Mouse (Mus musculus) layer of hippocampus, adult 6 months (tissue): Measurements from ENCODE around the gene Gm3029. TPM values are rescaled to one million over a fixed set of nuclear protein-coding genes. Genes with fewer than 3 reads are reported as not detected.

Experiments
- long read RNA-seq, 2 experiments: library from polyadenylated mRNA; unstranded; transcript quantifications; one replicate each; pipeline ENCODE4 v2.0.0; 2019 to 2020
- polyA plus RNA-seq: library from polyadenylated mRNA; unstranded; fragments of <200 nt; fragmentation: Nextera tagmentation; gene quantifications from 2 replicates; pipeline ENCODE4 v1.2.3, GENCODE M21; 2021

The Gm3029 gene
- polyA plus RNA-seq: not detected in 2 replicates
- long read RNA-seq, experiment 1: 0 reads
- long read RNA-seq, experiment 2: 0 reads

DNA sequence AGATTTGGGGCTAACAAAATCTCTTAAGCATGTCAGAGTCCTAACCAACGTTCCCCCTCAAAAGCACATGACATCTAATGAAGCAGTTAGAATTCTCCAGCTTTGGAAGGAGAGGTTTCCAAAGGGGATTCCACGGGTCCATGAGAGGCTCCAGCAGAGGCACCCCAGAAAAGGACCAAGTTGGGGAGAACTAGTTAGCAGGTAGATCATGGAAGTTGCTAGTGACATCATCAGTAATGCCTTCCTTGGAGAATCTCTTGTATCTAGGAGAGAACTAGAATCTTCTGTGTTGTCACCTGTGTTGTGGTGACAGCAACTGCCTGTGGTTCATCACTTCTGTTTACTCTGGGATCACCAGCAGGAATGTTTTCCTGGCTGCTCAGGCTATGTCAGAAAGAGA, at the start of gene Gm3029:
TSS of gene Gm3029 (plus strand) at position 301 of the 400 bp plus-strand sequence.

DNA sequence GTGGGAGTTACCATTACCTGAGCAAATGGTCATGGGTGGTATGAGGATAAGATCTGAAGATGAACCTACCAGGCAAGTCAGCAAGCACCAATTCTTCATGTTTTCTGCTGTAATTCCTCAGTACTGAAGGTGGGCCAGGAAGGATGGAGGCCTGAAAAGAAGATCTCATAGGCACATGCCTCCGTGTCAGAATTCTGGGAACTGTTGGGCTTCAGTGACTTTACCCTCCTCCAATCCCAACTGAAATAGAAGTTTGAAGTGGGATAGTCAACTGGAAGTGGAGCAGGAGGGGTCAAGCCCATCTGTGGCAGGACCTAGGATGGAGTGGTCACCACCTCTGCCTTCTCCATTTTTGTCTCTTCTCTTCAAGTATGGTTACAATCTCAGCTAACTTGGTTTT, 47.7 kb upstream of the Gm3029 start, which contains the start of gene Gm2916:
TSS of gene Gm2916 (plus strand) at position 301 of the 400 bp plus-strand sequence.

DNA sequence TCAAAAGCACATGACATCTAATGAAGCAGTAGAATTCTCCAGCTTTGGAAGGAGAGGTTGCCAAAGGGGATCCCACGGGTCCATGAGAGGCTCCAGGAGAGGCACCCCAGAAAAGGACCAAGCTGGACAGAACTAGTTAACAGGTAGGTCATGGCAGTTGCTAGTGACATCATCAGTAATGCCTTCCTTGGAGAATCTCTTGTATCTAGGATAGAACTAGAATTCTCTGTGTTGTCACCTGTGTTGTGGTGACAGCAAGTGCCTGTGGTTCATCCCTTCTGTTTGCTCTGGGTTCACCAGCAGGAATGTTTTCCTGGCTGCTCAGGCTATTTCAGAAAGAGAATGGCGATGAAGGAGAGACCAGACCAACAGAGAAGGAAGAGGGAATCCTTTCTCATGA, 31.7 kb downstream of the Gm3029 start, which contains the start of gene Gm3095:
TSS of gene Gm3095 (plus strand) at position 301 of the 400 bp plus-strand sequence.

Other genes with a start within 250 kb of the Gm3029 start
- gene Gm3043, start 243.0 kb upstream of the Gm3029 start, polyA plus RNA-seq: not detected in 2 replicates
- 0.48 and 1.2 TPM in 2 replicates for gene Gm3002, start 121.7 kb upstream of the Gm3029 start, polyA plus RNA-seq
- 0.10 TPM in 1 of 2 replicates, not detected in the other for gene Gm3033, start 85.5 kb upstream of the Gm3029 start, polyA plus RNA-seq
- gene Gm2916, start 47.6 kb upstream of the Gm3029 start, polyA plus RNA-seq: not detected in 2 replicates
- gene Gm3095, start 31.8 kb downstream of the Gm3029 start, polyA plus RNA-seq: not detected in 2 replicates
- not detected in 2 replicates for gene Gm3099, start 66.6 kb downstream of the Gm3029 start, polyA plus RNA-seq
- 0.14 and 0.20 TPM in 2 replicates for gene Gm5796, start 92.2 kb downstream of the Gm3029 start, polyA plus RNA-seq
- gene Gm3115, start 152.4 kb downstream of the Gm3029 start, polyA plus RNA-seq: not detected in 2 replicates
- 0.30 TPM in 1 of 2 replicates, not detected in the other for gene Gm8108, start 178.8 kb downstream of the Gm3029 start, polyA plus RNA-seq
- not detected in 2 replicates for gene Gm3127, start 233.3 kb downstream of the Gm3029 start, polyA plus RNA-seq